Mouse (Mus musculus): ENCODE measurements around the gene Creb3l2.

DNA sequence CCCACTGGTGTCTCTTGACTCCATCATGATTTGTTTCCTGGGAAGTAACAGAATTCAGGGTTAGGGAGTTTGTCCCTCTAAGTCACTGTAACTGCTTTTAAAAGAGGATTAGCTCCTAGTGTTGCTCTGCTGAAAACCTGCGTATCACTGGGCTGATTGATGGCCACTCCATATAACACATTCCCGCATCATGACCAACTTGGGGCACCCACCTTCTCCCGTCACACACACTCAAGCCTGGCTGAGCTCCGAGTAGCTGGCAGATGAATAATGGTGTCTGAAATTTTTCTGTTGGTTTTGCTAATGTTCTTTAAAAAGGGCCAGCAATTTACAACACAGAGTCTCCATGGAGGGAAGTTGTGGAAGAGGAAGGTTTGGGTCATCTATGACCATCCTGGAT is 41.8 kb downstream of the Creb3l2 start:
- TF ChIP-seq CTCF (IDR thresholded peaks at IDR 0.05; ENCODE audit: low read depth, low read length) (no peak), POLR2A (IDR thresholded peaks at IDR 0.05; ENCODE audit: borderline replicate concordance, low read depth, low read length) (no peak)
